Mouse (Mus musculus) liver (tissue): ENCODE data around the gene Ptger1.
A peak's percentile ranks its signal among the peaks of the same experiment; 100 is the strongest.

Experiments
- DNase-seq: peaks from one replicate; pipeline ENCODE4 v3.0.0-alpha.2; 2020; ENCODE audit warnings: mixed read lengths

Ptger1 gene

GRCm38 (mm10) chr8:83665969-83666865 lies at the start of gene Ptger1:
Gene Ptger1 (plus strand): TSS chr8:83666678.
- no peak for DNase-seq

DNA sequence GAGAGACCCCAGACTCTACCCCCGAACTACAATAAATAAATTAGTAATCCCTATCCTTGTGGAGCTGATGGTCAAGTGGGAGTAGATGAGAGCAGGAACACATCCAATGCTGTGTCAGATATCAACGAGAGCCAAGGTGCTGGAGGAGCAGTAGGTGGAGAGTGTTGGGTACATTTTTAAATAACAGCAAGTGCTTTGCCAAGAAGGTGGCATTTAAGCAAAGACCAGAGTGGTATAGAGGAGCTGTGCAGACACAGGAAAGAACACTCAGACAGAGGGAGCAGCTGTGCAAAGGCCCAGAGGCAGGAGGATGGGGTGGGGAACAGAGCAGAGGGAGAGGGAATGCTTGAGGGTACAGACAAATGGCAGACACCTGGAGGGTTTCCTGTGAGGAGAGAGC lies 49.4 kb upstream of the Ptger1 start:
- no peak for DNase-seq

- no peak for DNase-seq
Observed at GRCm38 (mm10) chr8:83618566-83618965, 47.9 kb upstream of the Ptger1 start.

- DNase-seq: no peak
Observed at GRCm38 (mm10) chr8:83619568-83620285, 46.8 kb upstream of the Ptger1 start.

- no peak for DNase-seq
Observed at GRCm38 (mm10) chr8:83621691-83622388, 44.6 kb upstream of the Ptger1 start.

DNA sequence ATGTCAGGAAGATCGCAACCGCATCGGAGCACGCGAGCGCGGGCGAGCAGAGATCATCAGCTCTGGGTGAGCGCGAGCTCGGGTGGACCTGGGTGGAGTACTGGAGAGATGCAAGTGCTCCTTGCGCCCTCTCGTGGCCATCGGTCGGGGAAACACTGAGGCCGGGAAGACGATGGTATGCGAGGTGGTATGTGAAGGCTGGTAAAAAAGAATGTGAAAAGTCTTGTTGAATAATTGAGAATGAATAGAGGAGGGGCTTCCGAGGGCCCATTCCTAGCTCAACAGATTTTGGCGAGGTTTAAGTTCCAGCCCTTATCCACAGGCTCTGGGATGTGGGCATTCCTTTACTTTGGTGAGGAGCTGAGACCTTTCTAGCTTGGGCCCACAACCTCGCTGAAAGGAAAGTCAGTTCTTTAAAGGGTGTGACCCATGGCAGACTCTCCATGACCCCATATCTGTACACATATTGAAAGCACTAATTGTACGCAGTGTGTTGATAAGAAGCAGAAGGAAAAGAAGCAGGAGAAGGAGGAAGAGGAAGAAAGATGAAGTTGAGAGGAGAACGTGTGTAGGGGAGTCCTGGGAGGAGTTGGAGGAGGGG lies 44.0 kb upstream of the Ptger1 start:
- DNase-seq: peak; percentile 94

DNA sequence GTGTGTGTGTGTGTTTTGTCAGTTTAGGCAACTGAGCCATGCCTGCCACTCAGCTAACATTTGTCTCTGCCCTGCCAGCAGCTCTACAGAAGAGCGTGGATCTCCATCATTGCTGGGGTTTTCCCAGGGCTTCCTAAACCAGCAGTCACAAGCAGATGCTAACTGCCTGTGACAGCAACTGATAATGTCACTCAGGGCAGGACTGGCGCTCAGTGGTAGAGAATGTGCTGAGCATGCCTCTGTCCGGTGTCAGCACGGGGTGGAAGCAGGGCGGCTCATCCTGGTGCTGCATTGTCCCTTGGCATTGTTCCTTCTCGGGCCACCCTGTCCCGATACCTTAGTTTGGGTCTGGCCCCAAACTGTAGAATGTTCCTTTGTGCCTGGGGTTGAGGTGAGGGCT lies 42.9 kb upstream of the Ptger1 start:
- peak; percentile 64 for DNase-seq

- peak; percentile 61 for DNase-seq
Observed at GRCm38 (mm10) chr8:83624739-83625138, 41.7 kb upstream of the Ptger1 start.

DNA sequence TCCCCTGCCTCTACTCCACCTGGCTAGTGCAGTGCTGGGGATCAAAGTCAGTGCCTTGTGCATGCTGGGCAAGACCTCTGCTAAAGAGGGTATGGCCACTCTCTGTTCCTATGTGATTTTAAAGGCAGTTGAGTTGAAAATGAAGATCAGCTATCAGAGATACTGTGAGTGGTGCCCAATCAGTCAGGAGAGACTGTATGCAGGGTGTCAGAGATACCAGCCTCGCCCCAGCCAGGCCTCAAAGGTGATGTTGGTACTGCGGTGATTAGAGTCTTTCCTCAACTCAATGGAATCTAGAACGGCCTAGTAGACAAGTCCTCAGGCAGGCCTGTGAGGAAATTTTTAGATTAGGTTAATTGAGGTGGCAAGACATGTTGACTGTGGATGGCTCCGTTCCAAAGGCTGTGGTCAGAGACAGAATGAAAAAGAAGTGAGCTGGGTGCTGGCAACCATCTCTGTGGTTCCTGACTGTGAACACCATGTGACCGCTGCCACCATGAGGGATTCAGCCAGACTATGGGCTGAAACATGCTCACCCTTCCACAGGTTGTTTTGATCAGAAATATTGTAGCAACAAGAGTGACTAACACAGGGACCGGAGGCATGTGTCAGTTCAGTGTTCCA lies 40.7 kb upstream of the Ptger1 start:
- DNase-seq: peak; percentile 70

DNA sequence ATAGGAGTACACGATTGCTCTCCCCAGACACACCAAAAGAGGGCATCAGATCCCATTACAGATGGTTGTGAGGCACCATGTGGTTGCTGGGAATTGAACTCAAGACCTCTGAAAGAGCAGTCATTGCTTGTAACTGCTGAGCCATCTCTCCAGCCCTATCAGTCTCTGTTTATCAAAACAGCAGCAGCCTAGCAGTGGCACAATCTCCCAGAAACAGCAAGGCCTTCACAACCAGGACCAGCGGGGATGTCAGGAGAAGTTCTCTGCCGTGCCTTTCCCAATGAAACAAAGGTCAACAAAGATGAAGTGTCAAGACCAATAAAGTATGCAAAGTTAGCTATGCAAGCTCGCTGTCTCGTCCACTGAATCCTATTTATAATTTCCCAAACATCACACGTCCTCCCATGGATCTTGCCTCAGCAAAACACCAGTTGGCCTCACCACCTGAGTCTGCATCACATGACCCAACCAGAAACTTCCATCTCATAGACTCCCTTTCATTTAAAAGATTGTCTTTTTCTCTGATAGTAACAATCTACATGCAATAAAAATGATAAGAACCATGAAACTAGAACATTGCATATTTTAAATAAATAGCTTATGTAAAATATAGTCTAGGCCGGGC lies 34.3 kb upstream of the Ptger1 start:
- peak; percentile 59 for DNase-seq

GRCm38 (mm10) chr8:83638856-83639255 lies 27.6 kb upstream of the Ptger1 start:
- no peak for DNase-seq

- no peak for DNase-seq
Observed at GRCm38 (mm10) chr8:83639649-83640048, 26.8 kb upstream of the Ptger1 start.

DNA sequence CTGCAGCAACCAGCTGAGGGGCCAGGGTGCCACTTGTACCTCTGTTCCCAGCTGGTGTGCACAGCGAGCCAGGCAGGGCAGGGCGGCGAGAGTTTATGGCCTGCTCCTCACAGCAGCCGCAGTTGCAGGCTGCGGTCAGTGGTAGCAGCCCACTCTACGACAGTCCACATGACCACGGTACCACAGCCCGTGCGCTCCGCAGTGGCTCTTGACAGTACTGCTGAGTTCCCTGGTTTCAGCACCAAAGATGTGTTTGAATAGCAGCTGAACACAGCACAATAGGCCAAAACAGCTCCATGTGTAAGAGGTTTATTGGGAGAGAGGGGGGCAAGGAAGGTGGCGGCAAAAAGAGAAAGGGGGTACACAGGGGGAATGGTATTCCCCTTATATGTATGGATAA lies 19.0 kb upstream of the Ptger1 start:
- DNase-seq: no peak

- DNase-seq: no peak
Observed at GRCm38 (mm10) chr8:83648031-83648430, 18.4 kb upstream of the Ptger1 start.

DNA sequence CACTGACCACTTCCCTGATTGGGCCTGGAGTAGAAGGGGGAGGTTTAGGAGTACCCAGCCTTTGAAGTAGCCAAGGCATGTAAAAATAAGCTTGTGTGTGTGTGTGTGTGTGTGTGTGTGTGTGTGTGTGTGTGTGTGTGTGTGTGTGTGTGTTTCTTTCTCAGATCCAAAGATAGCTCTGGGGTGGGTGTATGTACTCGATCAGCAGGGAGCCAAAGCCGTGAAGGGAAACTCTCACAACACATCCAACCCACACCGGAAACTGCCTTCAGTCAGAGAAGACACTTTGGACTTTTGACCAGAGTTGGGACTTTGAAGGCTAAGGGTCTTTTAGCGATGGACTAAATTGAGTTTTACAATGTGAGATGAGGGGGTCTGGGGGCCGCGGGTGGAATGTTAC lies 16.8 kb upstream of the Ptger1 start:
- no peak for DNase-seq

DNA sequence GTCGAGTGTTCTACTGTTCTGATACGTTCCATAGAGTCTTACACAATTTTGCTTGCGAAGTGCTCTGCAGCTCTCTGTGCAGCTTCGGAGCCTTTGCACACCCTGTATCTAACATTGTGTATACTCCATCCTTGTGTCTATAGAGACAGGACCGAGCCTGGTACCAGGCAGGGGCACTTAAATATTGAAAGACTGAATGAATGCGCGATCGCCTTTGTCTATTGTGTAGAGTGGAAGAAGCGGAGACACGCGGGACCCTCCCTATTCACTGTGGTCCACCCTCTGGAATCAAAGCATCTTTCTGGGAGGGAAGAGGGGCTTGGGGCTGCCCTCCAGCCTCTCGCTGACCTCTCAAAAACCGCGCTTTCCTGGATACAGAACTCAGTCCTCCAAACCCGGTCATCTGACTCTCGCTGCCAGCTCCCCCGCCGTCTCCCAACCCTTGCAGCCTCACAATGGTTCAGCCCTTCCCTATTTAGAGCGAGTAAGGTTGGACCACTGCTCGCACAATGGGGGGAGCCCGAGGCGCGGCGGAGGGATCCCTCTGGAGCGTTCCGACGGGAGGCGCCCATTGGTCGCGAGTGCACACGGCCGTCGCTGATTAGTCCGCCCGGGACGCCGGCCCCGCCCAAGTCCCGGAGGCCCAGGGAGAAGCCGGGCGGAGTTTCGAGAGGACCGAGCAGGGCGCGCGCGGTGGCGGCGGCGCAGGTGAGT lies 14.3 kb upstream of the Ptger1 start, which contains the start of gene Gipc1:
Gene Gipc1, plus strand, starts transcription at position 648 of the 714 bp plus-strand sequence.
- DNase-seq: peak; percentile 97

GRCm38 (mm10) chr8:83652744-83653661 lies 13.5 kb upstream of the Ptger1 start:
- DNase-seq: peak; percentile 47

GRCm38 (mm10) chr8:83653662-83654017 lies 12.8 kb upstream of the Ptger1 start:
- DNase-seq: no peak

DNA sequence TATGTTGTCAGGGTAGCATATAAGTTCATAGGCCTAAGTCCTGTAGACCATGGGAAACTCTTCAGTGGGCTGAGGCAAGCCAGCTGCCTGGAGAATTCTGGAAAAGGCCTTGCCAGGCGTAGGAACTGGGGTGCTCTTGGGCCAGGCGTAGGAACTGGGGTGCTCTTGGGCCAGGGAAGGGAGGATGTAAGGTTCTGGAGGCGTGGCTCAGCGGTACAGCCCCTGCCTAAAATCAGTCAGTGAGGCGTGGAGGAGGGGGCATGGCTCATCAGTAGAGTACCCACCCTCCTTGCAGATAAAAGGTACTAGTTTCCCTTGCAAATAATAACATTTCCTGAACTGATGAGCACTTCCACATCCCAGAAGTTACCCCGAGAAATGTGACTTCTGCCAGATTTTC lies 11.8 kb upstream of the Ptger1 start:
- no peak for DNase-seq

GRCm38 (mm10) chr8:83656043-83656442 lies 10.4 kb upstream of the Ptger1 start:
- no peak for DNase-seq
